Mouse (Mus musculus) liver, embryonic 14.5 days (tissue): ENCODE measurements around the gene Ino80.

Experiments
- CTCF ChIP-seq: IDR thresholded peaks from 2 replicates; pipeline ENCODE4 v1.5.1; 2016; ENCODE audit warnings: antibody characterized with exemption, low read depth, control low read depth
- EP300 ChIP-seq: IDR thresholded peaks from 2 replicates; pipeline ENCODE4 v1.6.1; 2016; ENCODE audit warnings: antibody characterized with exemption, low read depth

- TF ChIP-seq CTCF (no peak), EP300 (no peak)
Observed at GRCm38 (mm10) chr2:119498859-119499258, 21.4 kb upstream of the Ino80 start.
